ENCODE assay signal across 11 mouse cellular contexts in genomic region chr19:36497067-36497466, GRCm38 (mm10). TPM values are rescaled to one million over a fixed set of nuclear protein-coding genes. Genes with fewer than 3 reads are reported as not detected.
A peak's percentile ranks its signal among the peaks of the same experiment; 100 is the strongest.
DNase-seq lines count a peak whose midpoint lies in the region; ATAC-seq and TF ChIP-seq lines count a peak whose summit lies in the region.
"Had no signal": no experiment of that assay in that cellular context is flagged by ENCODE, and none has a peak within 500 bp of the region (broad histone marks: within the 10 kb centered on the region; RNA-seq: fewer than 3 reads in every experiment).

No protein-coding gene starts in this region.

- H3K4me3 ChIP-seq in hindbrain, postnatal 0 days (ENCODE audit: low read length), result no peak overlapping the region
- H3K4me3 ChIP-seq in hindbrain, embryonic 13.5 days, result no peak overlapping the region
- H3K4me3 ChIP-seq: hindbrain, embryonic 12.5 days; limb, embryonic 13.5 days had no signal

- no peak for TF ChIP-seq CTCF in hindbrain, postnatal 0 days (IDR thresholded peaks at IDR 0.05; ENCODE audit: low read depth)

- peaks cover 4% of the 10 kb centered on the region; the same call in 1 of the 2 replicates for H3K9me3 ChIP-seq in hindbrain, postnatal 0 days (ENCODE audit: low read length)
- H3K9me3 ChIP-seq in hindbrain, embryonic 13.5 days, result peaks cover 6% of the 10 kb centered on the region; the same call in 1 of the 2 replicates
- H3K9me3 ChIP-seq: hindbrain, embryonic 12.5 days; limb, embryonic 13.5 days had no signal

- WGBS in hindbrain, postnatal 0 days, result 52% methylated on average over 4 of the region's 4 CpGs
- WGBS in hindbrain, embryonic 13.5 days, result 67% methylated on average over 4 of the region's 4 CpGs

- H3K9ac ChIP-seq in hindbrain, postnatal 0 days (replicated peaks; ENCODE audit: low read length), result no peak overlapping the region
- no peak overlapping the region for H3K9ac ChIP-seq in hindbrain, embryonic 13.5 days
- H3K9ac ChIP-seq: hindbrain, embryonic 12.5 days; limb, embryonic 13.5 days had no signal

- H3K36me3 ChIP-seq in hindbrain, postnatal 0 days (ENCODE audit: insufficient read depth, low read length), result no peaks in the 10 kb centered on the region
- no peaks in the 10 kb centered on the region for H3K36me3 ChIP-seq in hindbrain, embryonic 13.5 days
- H3K36me3 ChIP-seq: hindbrain, embryonic 12.5 days; limb, embryonic 13.5 days had no signal

- no peak overlapping the region for H3K4me2 ChIP-seq in hindbrain, postnatal 0 days (ENCODE audit: low read depth, low read length)
- no peak overlapping the region for H3K4me2 ChIP-seq in hindbrain, embryonic 13.5 days
- H3K4me2 ChIP-seq: hindbrain, embryonic 12.5 days; limb, embryonic 13.5 days had no signal

- H3K27me3 ChIP-seq in hindbrain, postnatal 0 days (ENCODE audit: insufficient read depth, low read length), result no peaks in the 10 kb centered on the region
- no peaks in the 10 kb centered on the region for H3K27me3 ChIP-seq in hindbrain, embryonic 13.5 days
- H3K27me3 ChIP-seq: hindbrain, embryonic 12.5 days; limb, embryonic 13.5 days had no signal

- no peaks in the 10 kb centered on the region for H3K4me1 ChIP-seq in hindbrain, postnatal 0 days (ENCODE audit: insufficient read depth, low read length)
- H3K4me1 ChIP-seq in hindbrain, embryonic 13.5 days (replicated peaks), result 0 out of 2 replicates have a peak, but pooled peaks cover 5% of the 10 kb centered on the region
- H3K4me1 ChIP-seq: hindbrain, embryonic 12.5 days; limb, embryonic 13.5 days had no signal

- no peak overlapping the region for H3K27ac ChIP-seq in hindbrain, postnatal 0 days
- H3K27ac ChIP-seq in hindbrain, embryonic 13.5 days, result no peak overlapping the region
- H3K27ac ChIP-seq: hindbrain, embryonic 12.5 days; kidney, postnatal 0 days; limb, embryonic 13.5 days had no signal

- peak; percentile 53; the same call in 1 of the 2 replicates for ATAC-seq in hindbrain, postnatal 0 days
- ATAC-seq in hindbrain, embryonic 13.5 days (ENCODE audit: low FRiP score), result no peak
- ATAC-seq in megakaryocyte progenitor cell, adult 5-6 weeks (replicated peaks; ENCODE audit: poor library complexity), result no peak
- no peak for ATAC-seq in inflammation-experienced regulatory T-cells, adult 6 months

- peak; percentile 31 for DNase-seq in hindbrain, postnatal 0 days (ENCODE audit: low spot score)
- DNase-seq in 3T3-L1 (ENCODE audit: low read depth, low spot score), result peak; percentile 97
- peak; percentile 75 for DNase-seq in adrenal gland, postnatal 10 days
- peak; percentile 77 to 79 for DNase-seq in cerebellum, postnatal 14 days
- no peak for DNase-seq in natural killer cell, adult 2 months (ENCODE audit: low spot score in 2 of 2)

RNA-seq across cellular contexts. Expression of gene Hectd2, which starts 57.4 kb away (rescaled TPM):
- 14.0 and 20.7 TPM in 2 replicates for total RNA-seq in hindbrain, postnatal 0 days (2014; rRNA removed)
- 6.7 and 7.7 TPM in 2 replicates for polyA plus RNA-seq in hindbrain, postnatal 0 days (2015; fragmentation: Nextera tagmentation; extraction: Ambion mirVana)
- polyA plus RNA-seq in hindbrain, embryonic 13.5 days (2015; fragmentation: Nextera tagmentation; extraction: Ambion mirVana), result 8.8 and 11.0 TPM in 2 replicates
- 1 to 10 TPM; 2.4 to 2.6 TPM for total RNA-seq in adrenal gland, postnatal 10 days (2021)
- 3.4 and 4.2 TPM in 2 replicates for total RNA-seq in megakaryocyte progenitor cell, adult 5-6 weeks (2015)
- total RNA-seq in megakaryocyte progenitor cell, adult 5-6 weeks (2017), result 1.3 and 1.8 TPM in 2 replicates
- polyA plus RNA-seq in inflammation-experienced regulatory T-cells, adult 6 months (2017; shearing (Covaris generic)), result 1 to 10 TPM; 1.4 to 2.1 (median 1.8) TPM

Comparison
In these comparisons a context has a peak if more than half of its experiments do, and no peak if none do; other contexts are left out.
1. DNase-seq: peak in hindbrain, postnatal 0 days (single experiment), 3T3-L1 (single experiment), adrenal gland, postnatal 10 days (single experiment) and cerebellum, postnatal 14 days (2 of 2); none in natural killer cell, adult 2 months (0 of 2).